Mouse (Mus musculus) neural tube, embryonic 13.5 days (tissue): ENCODE measurements around the gene Smok3c. TPM values are rescaled to one million over a fixed set of nuclear protein-coding genes. Genes with fewer than 3 reads are reported as not detected.
"Not testable (repeated sequence)": the region's sequence is repeated elsewhere in the genome, so short reads cannot be mapped to it uniquely, and the experiment has no call there.

Experiments used
- ATAC-seq: fragments of 200-750 bp; cut with Nextera tagmentation; 2 replicates; pipeline ENCODE4 v1.8.0; 2017; ENCODE audit warnings: low read depth, mild to moderate bottlenecking, moderate TSS enrichment, moderate library complexity
- H3K27ac ChIP-seq: fragments of 300-500 bp; sonication (generic); replicated peaks from 2 replicates; pipeline ENCODE4 v1.5.1; 2015; ENCODE audit warnings: moderate library complexity, mild to moderate bottlenecking, inconsistent platforms
- H3K27me3 ChIP-seq: fragments of 300-500 bp; sonication (generic); 2 replicates; pipeline ENCODE4 v1.6.1; 2015; ENCODE audit warnings: mild to moderate bottlenecking, inconsistent platforms
- H3K36me3 ChIP-seq: fragments of 300-500 bp; sonication (generic); 2 replicates; pipeline ENCODE4 v1.6.1; 2015; ENCODE audit warnings: mild to moderate bottlenecking, inconsistent platforms
- H3K4me1 ChIP-seq: fragments of 300-500 bp; sonication (generic); replicated peaks from 2 replicates; pipeline ENCODE4 v1.6.1; 2015; ENCODE audit warnings: inconsistent platforms
- H3K4me2 ChIP-seq: fragments of 300-500 bp; sonication (generic); 2 replicates; pipeline ENCODE4 v1.6.1; 2015; ENCODE audit warnings: inconsistent platforms, mild to moderate bottlenecking, moderate library complexity
- H3K4me3 ChIP-seq: fragments of 300-500 bp; sonication (generic); 2 replicates; pipeline ENCODE4 v1.5.1; 2015; ENCODE audit warnings: mild to moderate bottlenecking, inconsistent platforms
- H3K9ac ChIP-seq: fragments of 300-500 bp; sonication (generic); 2 replicates; pipeline ENCODE4 v1.6.1; 2015; ENCODE audit warnings: moderate library complexity, mild to moderate bottlenecking, inconsistent platforms
- H3K9me3 ChIP-seq: fragments of 300-500 bp; sonication (generic); 2 replicates; pipeline ENCODE4 v1.6.1; 2016; ENCODE audit warnings: inconsistent platforms
- WGBS: fragments of 180-500 bp; shearing (Covaris S2); methylation state at CpG from one replicate; pipeline ENCODE4 v1.1.7; 2015; 5-methylcytosine and 5-hydroxymethylcytosine counted together
- polyA plus RNA-seq: library from polyadenylated mRNA; unstranded; fragments of >200 nt; fragmentation: Nextera tagmentation; extraction: Ambion mirVana; gene quantifications from 2 replicates; pipeline ENCODE4 v1.2.1, GENCODE M21; 2015

Gene Smok3c
- polyA plus RNA-seq, result not detected in 2 replicates

DNA sequence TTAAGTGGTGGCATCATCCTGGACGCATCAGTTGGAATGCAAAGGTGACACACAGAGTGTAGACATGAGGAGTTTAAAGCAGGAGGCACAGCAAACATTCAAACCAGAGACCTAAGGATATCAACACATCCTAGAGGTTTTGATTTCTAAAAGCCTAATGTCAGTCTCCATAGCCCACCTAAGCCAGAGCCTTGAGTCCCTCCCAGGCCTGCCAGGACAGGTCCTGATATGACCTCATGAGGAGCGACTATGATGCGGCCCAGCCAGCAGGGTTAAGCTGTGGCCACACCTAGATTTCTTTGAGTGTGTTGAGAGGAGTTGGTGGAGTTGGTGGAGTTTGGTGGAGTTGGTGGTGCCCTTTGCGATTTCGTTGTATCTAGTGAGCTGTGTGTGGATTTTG is at the start of gene Smok3c:
TSS of gene Smok3c (plus strand) at position 301 of the 400 bp plus-strand sequence.
- H3K9ac ChIP-seq, H3K36me3 ChIP-seq, ATAC-seq, H3K4me1 ChIP-seq, H3K4me3 ChIP-seq, H3K27me3 ChIP-seq, H3K4me2 ChIP-seq, H3K27ac ChIP-seq, H3K9me3 ChIP-seq: not testable (repeated sequence)
- no CpG with 5 or more reads among the region's 5 CpGs for WGBS

DNA sequence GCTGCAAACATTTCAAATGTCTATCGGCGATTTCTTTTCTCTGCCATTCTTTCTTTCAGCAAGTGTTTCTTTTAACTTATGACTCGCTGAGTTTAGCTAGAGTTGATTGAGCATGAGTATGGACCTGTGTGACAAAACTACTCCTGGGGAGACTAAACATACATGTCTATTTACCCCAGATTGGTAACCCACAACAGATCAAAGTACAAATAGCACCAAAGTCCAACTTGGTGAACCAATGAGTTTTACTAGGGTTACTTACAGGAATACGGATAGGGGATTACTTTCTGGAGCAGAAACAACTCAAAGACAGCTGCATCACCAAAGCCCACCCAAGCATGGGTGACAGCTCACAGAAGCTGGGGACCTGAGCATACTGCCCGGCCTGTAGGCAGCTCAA is 43.6 kb upstream of the Smok3c start:
- no peak overlapping the region for H3K4me3 ChIP-seq

DNA sequence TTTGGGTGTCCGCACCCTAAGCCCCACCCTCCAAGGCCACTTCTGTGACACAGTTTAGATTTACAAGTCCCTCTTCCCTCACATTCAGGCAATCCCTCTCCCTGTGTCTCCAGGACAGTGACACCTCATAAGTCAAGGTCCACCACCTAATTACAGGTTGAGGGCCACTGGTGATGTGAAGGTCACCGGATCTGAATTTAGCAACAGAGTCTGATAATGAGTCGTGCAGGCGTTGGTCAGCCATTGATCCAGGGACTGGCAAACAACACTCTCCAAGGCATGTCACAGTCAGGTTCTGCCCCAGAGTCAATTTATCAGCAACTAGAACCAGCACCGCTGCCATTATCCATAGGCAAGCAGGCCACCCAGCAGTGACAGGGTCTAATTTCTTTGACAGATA is 40.6 kb upstream of the Smok3c start:
- WGBS, result 94% methylated on average over 5 of the region's 5 CpGs
- no peaks in the 10 kb centered on the region for H3K9me3 ChIP-seq
- no peak overlapping the region for H3K9ac ChIP-seq
- no peak overlapping the region for H3K4me2 ChIP-seq
- no peak overlapping the region for H3K4me3 ChIP-seq
- H3K27ac ChIP-seq, result no peak overlapping the region
- H3K27me3 ChIP-seq, result no peaks in the 10 kb centered on the region
- no peak for ATAC-seq
- no peaks in the 10 kb centered on the region for H3K36me3 ChIP-seq
- no peaks in the 10 kb centered on the region for H3K4me1 ChIP-seq

More for the DNA sequence above, 43.6 kb upstream of the Smok3c start:
- Histone ChIP-seq H3K4me2 (no peak overlapping the region), H3K27me3 (no peaks in the 10 kb centered on the region), H3K27ac (no peak overlapping the region), H3K4me1 (no peaks in the 10 kb centered on the region), H3K36me3 (no peaks in the 10 kb centered on the region), H3K9ac (no peak overlapping the region), H3K9me3 (no peaks in the 10 kb centered on the region)
- 91% methylated on average over 5 of the region's 5 CpGs for WGBS
- ATAC-seq, result no peak

DNA sequence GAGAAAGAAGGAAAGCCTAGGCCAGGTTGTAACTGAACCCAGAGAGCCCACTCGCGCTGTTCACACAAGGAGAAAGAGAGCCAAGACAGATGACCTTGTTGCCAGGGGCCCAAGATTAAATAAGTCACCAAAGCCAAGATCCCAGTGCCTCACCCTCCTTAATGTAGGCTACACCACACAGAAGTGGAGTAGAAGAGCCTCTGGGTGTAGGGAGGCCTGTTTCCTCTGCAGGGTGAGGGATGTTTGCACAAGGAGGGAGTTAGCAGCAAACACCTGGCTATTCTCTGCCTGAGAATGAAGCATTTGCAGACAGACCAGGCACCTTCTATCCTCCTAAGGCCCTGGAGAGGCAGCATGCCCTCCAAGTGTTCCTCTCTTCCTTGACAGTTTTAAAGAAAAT is 36.5 kb upstream of the Smok3c start:
- H3K27ac ChIP-seq, result 0 out of 2 replicates have a peak overlapping the region, but pooled peaks have one; percentile 25
- no peak overlapping the region for H3K9ac ChIP-seq
- no peaks in the 10 kb centered on the region for H3K27me3 ChIP-seq
- H3K36me3 ChIP-seq, result no peaks in the 10 kb centered on the region
- H3K4me3 ChIP-seq, result no peak overlapping the region
- H3K9me3 ChIP-seq, result no peaks in the 10 kb centered on the region
- no peak for ATAC-seq
- H3K4me1 ChIP-seq, result no peaks in the 10 kb centered on the region
- H3K4me2 ChIP-seq, result no peak overlapping the region
- 85% methylated on average over 2 of the region's 2 CpGs for WGBS

DNA sequence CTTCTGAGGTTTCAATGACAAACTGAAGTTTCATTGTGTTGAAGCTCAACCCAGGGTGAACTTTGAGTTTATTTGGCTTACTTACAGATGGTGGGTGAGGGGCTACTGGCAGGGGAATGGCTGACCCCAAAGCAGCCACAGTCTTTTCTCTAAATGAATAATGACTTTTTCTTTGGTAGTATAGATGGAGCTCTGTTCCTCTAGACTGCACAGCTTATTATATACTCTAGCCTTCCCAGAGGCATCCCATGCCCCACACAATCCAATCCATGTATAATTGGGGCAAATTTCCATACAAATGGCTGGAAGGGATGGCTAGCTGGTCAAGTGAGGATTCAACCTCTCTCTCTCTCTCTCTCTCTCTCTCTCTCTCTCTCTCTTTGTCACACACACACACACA is 36.0 kb upstream of the Smok3c start:
- peak; percentile 50; the same call in 1 of the 2 replicates for ATAC-seq
- Histone ChIP-seq H3K4me1 (no peaks in the 10 kb centered on the region), H3K27ac (no peak overlapping the region), H3K9me3 (no peaks in the 10 kb centered on the region), H3K4me2 (no peak overlapping the region), H3K36me3 (no peaks in the 10 kb centered on the region), H3K27me3 (no peaks in the 10 kb centered on the region), H3K9ac (no peak overlapping the region), H3K4me3 (no peak overlapping the region)

DNA sequence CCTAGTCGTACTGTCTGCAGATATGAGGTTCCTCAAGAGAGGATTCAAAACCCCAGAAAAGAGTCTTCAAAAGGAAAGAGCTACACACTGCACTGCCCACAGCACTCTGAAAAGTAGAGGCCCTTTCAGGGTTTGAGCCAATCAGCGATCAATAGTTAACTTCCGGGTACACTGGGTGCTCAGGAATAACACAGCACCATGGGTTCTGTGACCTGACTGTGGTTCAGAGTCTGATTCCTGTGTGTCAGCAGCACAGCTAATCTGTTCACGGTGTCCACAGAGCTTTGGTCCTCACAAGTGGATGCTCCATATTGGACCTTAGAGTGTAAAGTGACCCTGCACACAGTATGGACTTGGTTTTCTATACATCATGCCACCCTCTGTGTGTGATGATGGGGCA is 33.4 kb upstream of the Smok3c start:
- H3K9ac ChIP-seq, H3K27me3 ChIP-seq, ATAC-seq, H3K27ac ChIP-seq, H3K4me2 ChIP-seq, H3K4me1 ChIP-seq, H3K9me3 ChIP-seq, H3K4me3 ChIP-seq, H3K36me3 ChIP-seq: not testable (repeated sequence)
- 90% methylated on average over 3 of the region's 4 CpGs for WGBS

DNA sequence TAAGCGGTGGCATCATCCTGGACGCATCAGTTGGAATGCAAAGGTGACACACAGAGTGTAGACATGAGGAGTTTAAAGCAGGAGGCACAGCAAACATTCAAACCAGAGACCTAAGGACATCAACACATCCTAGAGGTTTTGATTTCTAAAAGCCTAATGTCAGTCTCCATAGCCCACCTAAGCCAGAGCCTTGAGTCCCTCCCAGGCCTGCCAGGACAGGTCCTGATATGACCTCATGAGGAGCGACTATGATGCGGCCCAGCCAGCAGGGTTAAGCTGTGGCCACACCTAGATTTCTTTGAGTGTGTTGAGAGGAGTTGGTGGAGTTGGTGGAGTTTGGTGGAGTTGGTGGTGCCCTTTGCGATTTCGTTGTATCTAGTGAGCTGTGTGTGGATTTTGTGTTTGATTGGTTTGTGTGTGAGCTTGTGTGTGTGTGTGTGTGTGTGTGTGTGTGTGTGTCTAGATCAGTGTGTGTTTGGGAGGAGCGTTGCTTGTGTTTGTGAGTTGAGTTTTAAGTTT is 32.0 kb upstream of the Smok3c start, which contains the start of the genes Smok3a and Smok3b:
TSS of gene Smok3a (plus strand) at position 301 of the 519 bp plus-strand sequence.
TSS of gene Smok3b (plus strand) at position 469 of the 519 bp plus-strand sequence.
- not testable (repeated sequence) for H3K4me2 ChIP-seq, H3K27me3 ChIP-seq, H3K27ac ChIP-seq, ATAC-seq, H3K4me3 ChIP-seq, H3K9ac ChIP-seq, H3K36me3 ChIP-seq, H3K9me3 ChIP-seq, H3K4me1 ChIP-seq
- WGBS, result 95% methylated on average over 4 of the region's 7 CpGs

DNA sequence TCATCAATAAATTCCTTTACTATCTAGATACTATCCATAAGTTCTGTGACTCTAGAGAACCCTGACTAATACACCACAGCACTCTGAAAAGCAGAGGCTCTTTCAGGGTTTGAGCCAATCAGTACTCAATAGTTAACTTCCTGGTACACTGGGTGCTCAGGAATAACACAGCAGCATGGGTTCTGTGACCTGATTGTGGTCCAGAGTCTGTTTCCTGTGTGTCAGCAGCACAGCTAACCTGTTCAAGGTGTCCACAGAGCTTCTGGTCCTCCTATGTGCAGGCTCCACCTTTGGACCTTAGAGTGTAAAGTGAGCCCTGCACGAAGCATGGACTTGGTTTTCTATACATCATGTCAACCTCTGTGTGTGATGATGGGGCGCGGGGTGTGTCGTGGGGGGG is 20.8 kb downstream of the Smok3c start:
- Histone ChIP-seq H3K27me3 (no peaks in the 10 kb centered on the region), H3K4me1 (no peaks in the 10 kb centered on the region), H3K4me3 (no peak overlapping the region), H3K9ac (no peak overlapping the region), H3K27ac (no peak overlapping the region), H3K4me2 (no peak overlapping the region), H3K36me3 (no peaks in the 10 kb centered on the region), H3K9me3 (no peaks in the 10 kb centered on the region)
- ATAC-seq, result no peak
- WGBS, result 88% methylated on average over 4 of the region's 4 CpGs

DNA sequence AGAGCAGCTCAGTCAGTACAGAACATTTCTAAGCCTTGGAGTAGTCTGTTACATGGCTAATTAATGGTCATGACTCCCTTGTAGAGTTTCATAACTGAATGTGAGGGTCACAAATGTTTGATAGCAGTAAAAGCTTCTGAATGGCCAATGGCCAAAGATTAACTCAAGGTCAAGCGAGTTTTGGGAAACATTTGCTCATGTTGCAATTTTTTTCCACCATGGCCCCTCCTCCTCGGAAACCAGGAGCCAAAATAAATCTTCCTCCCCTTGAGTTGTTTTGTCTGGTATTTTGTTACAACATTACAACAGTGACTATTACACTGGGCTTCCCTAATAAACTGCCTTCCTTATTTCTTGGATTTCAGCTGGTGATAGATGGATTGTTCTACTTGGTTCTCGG is 22.7 kb downstream of the Smok3c start:
- H3K36me3 ChIP-seq, result no peaks in the 10 kb centered on the region
- 77% methylated on average over 3 of the region's 3 CpGs for WGBS
- no peak overlapping the region for H3K9ac ChIP-seq
- H3K9me3 ChIP-seq, result no peaks in the 10 kb centered on the region
- no peaks in the 10 kb centered on the region for H3K27me3 ChIP-seq
- H3K4me1 ChIP-seq, result no peaks in the 10 kb centered on the region
- no peak overlapping the region for H3K4me2 ChIP-seq
- no peak for ATAC-seq
- no peak overlapping the region for H3K27ac ChIP-seq
- H3K4me3 ChIP-seq, result no peak overlapping the region

DNA sequence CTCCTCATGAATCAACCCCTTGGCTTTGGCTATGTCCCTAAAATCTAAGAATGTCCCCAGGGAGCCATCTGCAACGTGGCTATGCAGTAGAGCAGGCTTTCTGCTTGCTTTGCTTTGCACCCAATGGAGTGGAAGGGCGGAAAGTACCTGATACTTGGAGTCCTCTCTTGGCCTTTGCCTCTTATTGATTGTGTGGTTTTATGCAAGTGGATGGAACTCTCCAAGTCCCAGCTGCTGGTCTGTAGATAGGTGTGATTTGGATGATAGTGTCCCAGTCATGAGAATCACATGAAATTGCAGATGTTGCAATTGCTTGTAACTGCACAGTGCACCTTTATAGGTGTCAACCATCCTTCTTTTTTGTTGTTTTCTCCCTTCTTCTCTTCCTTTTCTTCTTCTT is 23.2 kb downstream of the Smok3c start:
- no peak overlapping the region for H3K27ac ChIP-seq
- H3K9ac ChIP-seq, result no peak overlapping the region
- 60% methylated on average over 2 of the region's 2 CpGs for WGBS
- H3K27me3 ChIP-seq, result no peaks in the 10 kb centered on the region
- no peak overlapping the region for H3K4me2 ChIP-seq
- no peaks in the 10 kb centered on the region for H3K36me3 ChIP-seq
- ATAC-seq, result no peak
- H3K4me3 ChIP-seq, result no peak overlapping the region
- no peaks in the 10 kb centered on the region for H3K4me1 ChIP-seq
- no peaks in the 10 kb centered on the region for H3K9me3 ChIP-seq

DNA sequence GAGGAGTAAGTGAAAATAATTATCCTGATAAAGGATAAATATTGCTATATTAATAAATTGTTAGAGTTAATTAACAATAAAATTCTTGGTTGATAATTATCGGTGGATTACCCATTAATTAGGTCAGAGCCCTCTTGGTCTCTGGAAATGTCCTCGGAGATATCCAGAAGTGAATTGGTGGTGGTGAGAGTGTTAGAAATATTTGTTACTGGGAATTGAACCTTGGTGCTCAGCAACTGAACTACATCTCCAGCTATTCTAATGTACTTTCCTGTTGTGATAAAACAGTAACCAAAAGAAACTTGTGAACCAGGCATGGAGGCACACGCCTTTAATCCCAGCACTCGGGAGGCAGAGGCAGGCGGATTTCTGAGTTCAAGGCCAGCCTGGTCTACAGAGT is 27.5 kb downstream of the Smok3c start:
- H3K4me1 ChIP-seq, result no peaks in the 10 kb centered on the region
- WGBS, result 92% methylated on average over 5 of the region's 5 CpGs
- H3K4me2 ChIP-seq, result no peak overlapping the region
- no peaks in the 10 kb centered on the region for H3K27me3 ChIP-seq
- no peak overlapping the region for H3K4me3 ChIP-seq
- no peak for ATAC-seq
- H3K9me3 ChIP-seq, result no peaks in the 10 kb centered on the region
- no peak overlapping the region for H3K9ac ChIP-seq
- H3K27ac ChIP-seq, result no peak overlapping the region
- no peaks in the 10 kb centered on the region for H3K36me3 ChIP-seq

DNA sequence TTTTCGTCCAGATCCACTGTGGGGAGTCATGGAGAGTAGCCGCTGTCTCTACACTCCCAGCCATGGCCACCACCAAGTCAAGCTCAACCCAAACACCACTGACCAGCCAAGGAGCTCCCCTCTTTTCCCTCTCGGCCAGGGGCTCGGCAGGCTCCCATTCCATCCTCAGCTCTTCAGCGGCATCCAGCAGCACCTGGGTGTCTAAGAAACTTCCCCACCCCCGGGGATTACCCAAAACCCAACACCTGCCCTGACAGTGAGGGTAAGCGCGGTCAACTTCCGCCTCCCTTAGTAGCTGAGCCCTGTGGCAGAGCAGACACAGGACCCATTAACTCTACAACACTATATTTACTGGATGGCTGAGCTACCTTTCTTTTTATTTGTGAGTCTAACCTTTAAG is 28.5 kb downstream of the Smok3c start:
- no peak for ATAC-seq
- 86% methylated on average over 9 of the region's 9 CpGs for WGBS
- H3K9me3 ChIP-seq, result no peaks in the 10 kb centered on the region
- no peak overlapping the region for H3K9ac ChIP-seq
- H3K36me3 ChIP-seq, result no peaks in the 10 kb centered on the region
- no peak overlapping the region for H3K4me2 ChIP-seq
- peaks cover 7% of the 10 kb centered on the region for H3K4me1 ChIP-seq
- H3K27ac ChIP-seq, result no peak overlapping the region
- H3K27me3 ChIP-seq, result no peaks in the 10 kb centered on the region
- no peak overlapping the region for H3K4me3 ChIP-seq

DNA sequence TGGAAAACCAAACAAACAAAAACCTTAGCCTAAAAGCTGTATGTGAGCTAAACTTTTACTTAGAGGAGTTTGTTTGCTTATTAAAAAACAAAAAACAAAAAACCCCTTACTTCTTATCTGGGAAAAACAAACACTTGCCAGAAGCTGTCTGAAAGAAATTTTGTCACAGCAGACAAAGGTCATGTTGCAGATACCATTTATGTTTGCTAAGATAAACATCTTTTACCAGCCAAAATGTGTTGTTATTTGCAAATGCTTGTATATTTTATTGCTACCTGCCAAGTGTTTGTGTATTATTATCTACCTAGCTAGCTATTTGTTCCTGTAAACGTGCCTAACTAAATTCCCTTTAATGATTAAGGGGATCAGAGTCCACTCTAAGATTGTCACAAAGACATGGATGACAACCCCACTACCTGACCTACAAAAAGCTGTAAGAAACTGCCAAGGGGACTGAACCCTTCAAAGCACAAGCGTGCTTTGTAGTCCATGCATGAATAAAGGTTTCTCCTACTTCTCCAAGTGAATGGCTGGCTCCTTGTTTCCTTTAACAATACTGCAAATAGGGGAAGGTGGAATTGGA is 30.4 kb downstream of the Smok3c start:
- peaks cover 15% of the 10 kb centered on the region for H3K36me3 ChIP-seq

More for the DNA sequence above, 30.4 kb downstream of the Smok3c start:
- Histone ChIP-seq H3K4me2 (no peak overlapping the region), H3K4me3 (no peak overlapping the region), H3K27ac (no peak overlapping the region), H3K9me3 (no peaks in the 10 kb centered on the region), H3K4me1 (peaks cover 26% of the 10 kb centered on the region), H3K9ac (no peak overlapping the region), H3K27me3 (no peaks in the 10 kb centered on the region)
- no peak for ATAC-seq
- WGBS, result 68% methylated on average over 2 of the region's 2 CpGs
